Mouse (Mus musculus): ENCODE data around the gene Ckm. TPM values are rescaled to one million over a fixed set of nuclear protein-coding genes. Genes with fewer than 3 reads are reported as not detected.

The Ckm gene
- total and polyA plus RNA-seq, 3 experiments, result 0.08 to 0.47 TPM; not detected in 1

DNA sequence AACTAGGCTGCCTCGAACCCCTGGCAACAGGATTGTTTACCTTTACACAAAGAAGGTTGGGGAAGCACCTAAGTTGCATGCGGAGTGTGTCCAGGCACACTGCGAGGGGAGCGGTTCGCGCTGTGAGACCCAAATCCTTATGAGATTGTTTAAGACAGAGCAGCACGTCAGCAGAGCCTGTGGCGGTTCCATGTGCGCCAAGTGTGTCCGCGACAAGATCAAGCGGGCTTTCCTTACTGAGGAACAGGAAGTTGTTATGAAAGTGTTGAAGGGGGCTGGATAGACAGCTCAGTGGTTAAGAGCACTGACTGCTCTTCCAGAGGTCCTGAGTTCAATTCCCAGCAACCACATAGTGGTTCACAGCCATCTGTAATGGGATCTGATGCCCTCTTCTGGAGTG is 63.7 kb downstream of the Ckm start:
- DNase-seq (ENCODE audit: extremely low read depth), result no peak
- no peak overlapping the region for H3K27ac ChIP-seq (ENCODE audit: insufficient read depth, low read depth)
- peaks cover 74% of the 10 kb centered on the region for H3K27me3 ChIP-seq (replicated peaks)
- H3K9me3 ChIP-seq (replicated peaks; ENCODE audit: low read length), result peaks cover 8% of the 10 kb centered on the region
- H3K9ac ChIP-seq (ENCODE audit: insufficient read depth, low read depth), result no peak overlapping the region
- no peak overlapping the region for H3K4me3 ChIP-seq (replicated peaks in 1 of 3; ENCODE audit: low read depth in 2 of 3, low read length in 2 of 3, poor library complexity in 1 of 3)
- in situ Hi-C loops (cut with MboI; ENCODE audit: low pct_ligation_motif_present, low pct_unique_long_range_greater_than_20kb, low sequenced_read_pairs) (no loop called here), dilution Hi-C loops (cut with MboI; ENCODE audit: extremely low pct_ligation_motif_present, extremely low pct_unique_long_range_greater_than_20kb, low sequenced_read_pairs) (no loop called here)
- H3K4me2 ChIP-seq (ENCODE audit: insufficient read depth, low read depth, poor library complexity, severe bottlenecking), result no peak overlapping the region
- no peaks in the 10 kb centered on the region for H3K36me3 ChIP-seq (replicated peaks in 1 of 2; ENCODE audit: control insufficient read depth in 1 of 2, insufficient read depth in 1 of 2, low read length in 1 of 2)
- no peak for TF ChIP-seq SIN3A (IDR thresholded peaks at IDR 0.05; ENCODE audit: low read length)
- no peak for TF ChIP-seq TCF12 (IDR thresholded peaks at IDR 0.05; ENCODE audit: low read depth, low read length)
- no peak for TF ChIP-seq TBP (conservative IDR thresholded peaks at IDR 0.05; ENCODE audit: low read depth, low read length)
- no peak for TF ChIP-seq UBTF (IDR thresholded peaks at IDR 0.05; ENCODE audit: low read depth, low read length)
- TF ChIP-seq EP300 (IDR thresholded peaks at IDR 0.05; ENCODE audit: low read length), result no peak
- no peak for TF ChIP-seq ZC3H11A (IDR thresholded peaks at IDR 0.05; ENCODE audit: low read depth, low read length)
- TF ChIP-seq ELF1 (IDR thresholded peaks at IDR 0.05; ENCODE audit: low read depth, low read length), result no peak
- no peak for TF ChIP-seq HCFC1 (IDR thresholded peaks at IDR 0.05; ENCODE audit: low read depth, low read length)
- TF ChIP-seq NELFE (IDR thresholded peaks at IDR 0.05; ENCODE audit: low read depth, low read length), result no peak
- no peak for TF ChIP-seq KAT2A (IDR thresholded peaks at IDR 0.05; ENCODE audit: insufficient replicate concordance, low read length)
- TF ChIP-seq RAD21 (IDR thresholded peaks at IDR 0.05; ENCODE audit: low read depth, low read length), result no peak
- no peak for TF ChIP-seq ZNF384 (IDR thresholded peaks at IDR 0.05; ENCODE audit: low read depth, low read length)
- no peaks in the 10 kb centered on the region for H3K79me2 ChIP-seq (replicated peaks; ENCODE audit: control insufficient read depth, extremely low read depth, insufficient read depth, poor library complexity, severe bottlenecking)
- H3K4me1 ChIP-seq (ENCODE audit: control insufficient read depth in 1 of 2, insufficient read depth in 2 of 2), result peaks cover 5 to 22% of the 10 kb centered on the region in 2 experiments

DNA sequence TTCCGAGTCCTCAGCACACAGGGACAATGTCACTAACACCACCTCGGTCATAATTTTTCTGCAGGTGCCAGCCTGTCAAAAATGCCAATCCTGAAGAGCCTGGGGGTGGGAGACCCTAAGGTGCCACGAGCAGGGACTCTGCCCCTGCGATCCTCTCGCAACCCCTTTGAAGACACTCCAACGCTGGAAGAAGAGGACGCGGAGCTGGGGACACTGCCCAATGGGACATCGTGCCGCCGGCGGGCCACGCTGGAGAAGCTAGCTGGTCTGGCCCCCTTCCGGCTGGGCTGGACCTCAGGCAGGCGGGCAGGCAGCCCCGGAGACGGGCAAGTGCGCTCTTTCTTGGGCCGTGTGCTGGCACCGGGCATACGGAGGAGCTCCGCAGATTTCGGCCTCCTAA is 64.8 kb downstream of the Ckm start:
- H3K9ac ChIP-seq (ENCODE audit: insufficient read depth, low read depth), result no peak overlapping the region
- dilution Hi-C loops (cut with MboI; ENCODE audit: extremely low pct_ligation_motif_present, extremely low pct_unique_long_range_greater_than_20kb, low sequenced_read_pairs), result no loop called here
- H3K79me2 ChIP-seq (replicated peaks; ENCODE audit: control insufficient read depth, extremely low read depth, insufficient read depth, poor library complexity, severe bottlenecking), result no peaks in the 10 kb centered on the region
- no peak overlapping the region for H3K4me2 ChIP-seq (ENCODE audit: insufficient read depth, low read depth, poor library complexity, severe bottlenecking)
- peaks cover 79% of the 10 kb centered on the region for H3K27me3 ChIP-seq (replicated peaks)
- in situ Hi-C loops (cut with MboI; ENCODE audit: low pct_ligation_motif_present, low pct_unique_long_range_greater_than_20kb, low sequenced_read_pairs), result no loop called here
- no peak for TF ChIP-seq MAZ (IDR thresholded peaks at IDR 0.05; ENCODE audit: low read depth, low read length)
- TF ChIP-seq POLR2A (IDR thresholded peaks at IDR 0.05; ENCODE audit: low read depth, low read length), result no peak
- TF ChIP-seq CHD1 (IDR thresholded peaks at IDR 0.05; ENCODE audit: low read depth, low read length), result no peak
- no peak for TF ChIP-seq RCOR1 (conservative IDR thresholded peaks at IDR 0.05; ENCODE audit: low read depth, low read length)
- no peak for TF ChIP-seq MXI1 (IDR thresholded peaks at IDR 0.05; ENCODE audit: low read depth, low read length)
- TF ChIP-seq POLR2AphosphoS2 (IDR thresholded peaks at IDR 0.05; ENCODE audit: low read depth, low read length), result no peak
- TF ChIP-seq NRF1 (IDR thresholded peaks at IDR 0.05; ENCODE audit: low read depth, low read length), result no peak
- TF ChIP-seq TCF12 (IDR thresholded peaks at IDR 0.05; ENCODE audit: low read depth, low read length), result no peak
- TF ChIP-seq ZKSCAN1 (IDR thresholded peaks at IDR 0.05; ENCODE audit: borderline replicate concordance, low read depth, low read length), result no peak
- TF ChIP-seq E2F4 (IDR thresholded peaks at IDR 0.05; ENCODE audit: insufficient replicate concordance, low read depth, low read length), result no peak
- no peak for TF ChIP-seq JUND (conservative IDR thresholded peaks at IDR 0.05; ENCODE audit: low read depth, low read length)
- TF ChIP-seq TBP (conservative IDR thresholded peaks at IDR 0.05; ENCODE audit: low read depth, low read length), result no peak
- TF ChIP-seq ZC3H11A (IDR thresholded peaks at IDR 0.05; ENCODE audit: low read depth, low read length), result no peak
- TF ChIP-seq UBTF (IDR thresholded peaks at IDR 0.05; ENCODE audit: low read depth, low read length), result no peak
- TF ChIP-seq PAX5 (IDR thresholded peaks at IDR 0.05; ENCODE audit: low read length), result no peak
- TF ChIP-seq CTCF (conservative IDR thresholded peaks at IDR 0.05 in 1 of 2, IDR thresholded peaks at IDR 0.05 in 1 of 2; ENCODE audit: low read depth in 2 of 2, low read length in 2 of 2), result no peak
- no peak for TF ChIP-seq HCFC1 (IDR thresholded peaks at IDR 0.05; ENCODE audit: low read depth, low read length)
- peaks cover 11% of the 10 kb centered on the region for H3K9me3 ChIP-seq (replicated peaks; ENCODE audit: low read length)
- no peaks in the 10 kb centered on the region for H3K36me3 ChIP-seq (replicated peaks in 1 of 2; ENCODE audit: control insufficient read depth in 1 of 2, insufficient read depth in 1 of 2, low read length in 1 of 2)
- no peak for DNase-seq (ENCODE audit: extremely low read depth)
- H3K4me1 ChIP-seq (ENCODE audit: control insufficient read depth in 1 of 2, insufficient read depth in 2 of 2), result peaks cover 5 to 24% of the 10 kb centered on the region in 2 experiments
- H3K4me3 ChIP-seq (replicated peaks in 1 of 3; ENCODE audit: low read depth in 2 of 3, low read length in 2 of 3, poor library complexity in 1 of 3), result no peak overlapping the region
- H3K27ac ChIP-seq (ENCODE audit: insufficient read depth, low read depth), result no peak overlapping the region
